Mouse (Mus musculus) forebrain, embryonic 12.5 days (tissue): ENCODE measurements around the gene Dgkh. TPM values are rescaled to one million over a fixed set of nuclear protein-coding genes. Genes with fewer than 3 reads are reported as not detected.
A peak's percentile ranks its signal among the peaks of the same experiment; 100 is the strongest.
"Not testable (repeated sequence)": the region's sequence is repeated elsewhere in the genome, so short reads cannot be mapped to it uniquely, and the experiment has no call there.

Source experiments
- ATAC-seq: fragments of 200-750 bp; cut with Nextera tagmentation; 2 replicates; pipeline ENCODE4 v1.8.0; 2017; ENCODE audit warnings: moderate TSS enrichment; ENCODE audit not compliant: low FRiP score
- H3K27ac ChIP-seq: fragments of 300-500 bp; sonication (generic); 2 replicates; pipeline ENCODE4 v1.5.1; 2016; ENCODE audit warnings: mild to moderate bottlenecking
- H3K27me3 ChIP-seq: fragments of 300-500 bp; sonication (generic); 2 replicates; pipeline ENCODE4 v1.6.1; 2016; ENCODE audit warnings: mild to moderate bottlenecking
- H3K36me3 ChIP-seq: fragments of 300-500 bp; sonication (generic); replicated peaks from 2 replicates; pipeline ENCODE4 v1.6.1; 2016; ENCODE audit warnings: mild to moderate bottlenecking
- H3K4me1 ChIP-seq: fragments of 300-500 bp; sonication (generic); 2 replicates; pipeline ENCODE4 v1.6.1; 2016
- H3K4me2 ChIP-seq: fragments of 300-500 bp; sonication (generic); 2 replicates; pipeline ENCODE4 v1.6.1; 2016; ENCODE audit warnings: mild to moderate bottlenecking, moderate library complexity
- H3K4me3 ChIP-seq: fragments of 300-500 bp; sonication (generic); replicated peaks from 2 replicates; pipeline ENCODE4 v1.5.1; 2016; ENCODE audit warnings: mild to moderate bottlenecking
- H3K9ac ChIP-seq: fragments of 300-500 bp; sonication (generic); 2 replicates; pipeline ENCODE4 v1.6.1; 2016; ENCODE audit warnings: mild to moderate bottlenecking
- H3K9me3 ChIP-seq: fragments of 300-500 bp; sonication (generic); 2 replicates; pipeline ENCODE4 v1.6.1; 2016
- WGBS: fragments of 180-500 bp; shearing (Covaris S2); methylation state at CpG from one replicate; pipeline ENCODE4 v1.1.7; 2016; 5-methylcytosine and 5-hydroxymethylcytosine counted together
- polyA plus RNA-seq: library from polyadenylated mRNA; unstranded; fragments of >200 nt; fragmentation: Nextera tagmentation; extraction: Ambion mirVana; gene quantifications from 2 replicates; pipeline ENCODE4 v1.2.1, GENCODE M21; 2016

Gene Dgkh
- polyA plus RNA-seq, 1 experiment from 2014 or later, result 1.6 TPM

GRCm38 (mm10) chr14:78734605-78735004 is 2.0 kb upstream of the Dgkh start:
- H3K4me1 ChIP-seq, result peaks cover 18% of the 10 kb centered on the region
- no peak overlapping the region for H3K9ac ChIP-seq
- H3K27ac ChIP-seq, result no peak overlapping the region
- no peak overlapping the region for H3K4me2 ChIP-seq
- H3K4me3 ChIP-seq, result no peak overlapping the region
- H3K9me3 ChIP-seq, result no peaks in the 10 kb centered on the region
- no peak for ATAC-seq
- WGBS, result 60% methylated on average over 5 of the region's 5 CpGs
- H3K27me3 ChIP-seq, result peaks cover 30% of the 10 kb centered on the region; the same call in 1 of the 2 replicates
- no peaks in the 10 kb centered on the region for H3K36me3 ChIP-seq

- not testable (repeated sequence) for H3K4me3 ChIP-seq, H3K36me3 ChIP-seq, H3K9ac ChIP-seq, H3K9me3 ChIP-seq, H3K4me2 ChIP-seq, H3K27ac ChIP-seq, ATAC-seq
- peaks cover 30% of the 10 kb centered on the region; the same call in 1 of the 2 replicates for H3K27me3 ChIP-seq
- H3K4me1 ChIP-seq, result peaks cover 18% of the 10 kb centered on the region
- WGBS, result 20% methylated on average over 5 of the region's 5 CpGs
These were observed 1.6 kb upstream of the Dgkh start for GRCm38 (mm10) chr14:78734203-78734602.

DNA sequence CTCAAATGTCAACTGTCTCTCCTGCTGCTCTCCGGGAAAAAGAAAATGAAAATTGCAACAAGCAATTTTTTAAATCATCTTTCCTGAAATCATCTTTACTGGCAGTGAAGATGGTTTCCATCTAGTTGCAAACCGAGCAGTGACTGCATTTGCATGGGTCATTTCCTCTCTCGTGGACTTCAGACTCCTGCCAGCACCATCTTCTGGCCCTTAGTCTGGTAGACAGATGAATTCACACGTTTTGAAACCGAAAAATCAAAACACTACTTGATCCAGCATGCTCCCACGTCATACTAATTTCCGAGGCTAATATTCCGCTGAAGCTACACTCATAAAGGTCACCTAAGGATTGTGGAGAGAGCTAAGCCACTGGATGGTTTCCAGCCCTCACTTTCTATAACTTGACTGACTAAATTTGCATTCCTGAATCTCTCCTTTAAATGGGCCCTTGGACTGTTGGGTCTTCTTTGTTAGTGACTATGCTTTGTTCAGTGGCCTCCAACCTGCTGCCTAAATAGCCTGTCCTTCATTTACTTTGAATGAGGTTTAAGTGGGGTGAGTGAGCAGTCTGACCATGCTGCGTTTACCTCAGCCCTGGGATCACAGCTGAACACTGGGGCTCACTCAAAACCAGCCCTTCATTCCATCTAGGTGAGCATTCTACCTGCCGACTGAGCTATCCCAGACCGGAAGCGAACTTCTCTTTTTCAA is 945 bp upstream of the Dgkh start:
- Histone ChIP-seq H3K9ac (peak overlapping the region; percentile 89), H3K4me1 (peaks cover 18% of the 10 kb centered on the region), H3K9me3 (no peaks in the 10 kb centered on the region), H3K36me3 (no peaks in the 10 kb centered on the region), H3K4me3 (peak overlapping the region; percentile 82), H3K4me2 (peak overlapping the region; percentile 98), H3K27ac (no peak overlapping the region), H3K27me3 (peaks cover 34% of the 10 kb centered on the region; the same call in 1 of the 2 replicates)
- 11% methylated on average over 12 of the region's 12 CpGs for WGBS
- ATAC-seq, result no peak

- peak overlapping the region; percentile 67 for H3K27ac ChIP-seq
- peak overlapping the region; percentile 98 for H3K4me2 ChIP-seq
- no peaks in the 10 kb centered on the region for H3K9me3 ChIP-seq
- peaks cover 39% of the 10 kb centered on the region for H3K27me3 ChIP-seq
- H3K36me3 ChIP-seq, result no peaks in the 10 kb centered on the region
- H3K4me1 ChIP-seq, result peaks cover 18% of the 10 kb centered on the region
- peak; percentile 45 for ATAC-seq
- WGBS, result 1% methylated on average over 45 of the region's 90 CpGs
- H3K4me3 ChIP-seq, result peak overlapping the region; percentile 82
- H3K9ac ChIP-seq, result peak overlapping the region; percentile 89
These were observed 542 bp downstream of the Dgkh start for GRCm38 (mm10) chr14:78731852-78732616.

DNA sequence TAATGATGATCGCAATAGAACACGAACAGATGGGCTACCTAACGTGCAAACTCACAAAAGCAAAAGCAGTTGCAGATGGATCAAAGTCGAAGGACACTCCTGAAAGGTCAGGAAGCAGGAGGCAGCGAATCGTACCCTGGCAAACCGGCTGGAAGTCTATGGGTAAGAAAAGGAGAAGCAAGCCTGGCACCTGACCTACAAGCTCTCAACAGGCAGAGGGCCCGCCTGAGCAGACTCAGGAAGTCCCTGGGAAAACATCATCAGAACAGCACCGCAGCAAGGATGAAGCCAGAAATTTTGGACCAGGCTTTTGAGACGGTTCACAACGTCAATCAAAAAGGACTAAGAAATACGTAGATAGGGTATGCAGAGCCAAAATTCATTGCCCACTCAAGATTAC is 1.3 kb downstream of the Dgkh start:
- Histone ChIP-seq H3K36me3 (no peaks in the 10 kb centered on the region), H3K9ac (0 out of 2 replicates have a peak overlapping the region, but pooled peaks have one; percentile 89), H3K9me3 (no peaks in the 10 kb centered on the region), H3K4me2 (peak overlapping the region; percentile 98), H3K27ac (no peak overlapping the region), H3K27me3 (peaks cover 45% of the 10 kb centered on the region), H3K4me3 (peak overlapping the region; percentile 82), H3K4me1 (peaks cover 18% of the 10 kb centered on the region)
- WGBS, result 6% methylated on average over 12 of the region's 12 CpGs
- ATAC-seq, result no peak

DNA sequence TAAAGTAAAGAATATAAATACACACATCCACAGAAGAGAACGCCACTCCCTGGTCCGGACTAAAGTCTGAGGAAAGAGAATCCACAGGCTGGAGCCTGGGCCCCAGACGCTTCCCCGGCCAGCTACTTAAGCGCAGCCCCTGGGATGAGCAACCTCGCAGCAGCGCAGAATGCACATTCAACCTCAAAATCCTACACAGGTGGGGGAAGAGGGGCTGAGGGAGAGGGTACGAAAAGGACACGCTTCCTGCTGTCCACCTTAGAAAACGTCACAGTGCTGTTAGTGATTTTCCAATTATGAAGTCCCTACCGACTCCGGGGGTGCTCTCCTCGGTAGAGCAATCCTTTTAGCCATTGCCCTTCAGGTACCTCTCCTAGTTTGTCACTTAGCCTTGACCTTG is 6.6 kb downstream of the Dgkh start:
- H3K27ac ChIP-seq, result no peak overlapping the region
- ATAC-seq, result no peak
- peaks cover 31% of the 10 kb centered on the region for H3K27me3 ChIP-seq
- peak overlapping the region; percentile 65; the same call in 1 of the 2 replicates for H3K4me3 ChIP-seq
- peak overlapping the region; percentile 97 for H3K4me2 ChIP-seq
- H3K4me1 ChIP-seq, result peaks cover 18% of the 10 kb centered on the region
- no peak overlapping the region for H3K9ac ChIP-seq
- WGBS, result 12% methylated on average over 13 of the region's 13 CpGs
- H3K9me3 ChIP-seq, result no peaks in the 10 kb centered on the region
- no peaks in the 10 kb centered on the region for H3K36me3 ChIP-seq

GRCm38 (mm10) chr14:78725307-78725956 is 7.1 kb downstream of the Dgkh start:
- H3K27ac ChIP-seq, result no peak overlapping the region
- 2% methylated on average over 26 of the region's 26 CpGs for WGBS
- peaks cover 17% of the 10 kb centered on the region for H3K4me1 ChIP-seq
- no peaks in the 10 kb centered on the region for H3K9me3 ChIP-seq
- peak overlapping the region; percentile 65 for H3K4me3 ChIP-seq
- no peaks in the 10 kb centered on the region for H3K36me3 ChIP-seq
- peak overlapping the region; percentile 97 for H3K4me2 ChIP-seq
- peaks cover 31% of the 10 kb centered on the region for H3K27me3 ChIP-seq
- H3K9ac ChIP-seq, result peak overlapping the region; percentile 70
- peak; percentile 36; the same call in 1 of the 2 replicates for ATAC-seq

GRCm38 (mm10) chr14:78724414-78725306 is 7.9 kb downstream of the Dgkh start:
- Histone ChIP-seq H3K9ac (peak overlapping the region; percentile 70), H3K27me3 (peaks cover 28% of the 10 kb centered on the region), H3K36me3 (no peaks in the 10 kb centered on the region), H3K27ac (no peak overlapping the region), H3K4me3 (peak overlapping the region; percentile 65), H3K4me2 (peak overlapping the region; percentile 97), H3K4me1 (peaks cover 17% of the 10 kb centered on the region), H3K9me3 (no peaks in the 10 kb centered on the region)
- peak; percentile 76 for ATAC-seq
- WGBS, result 1% methylated on average over 52 of the region's 52 CpGs

DNA sequence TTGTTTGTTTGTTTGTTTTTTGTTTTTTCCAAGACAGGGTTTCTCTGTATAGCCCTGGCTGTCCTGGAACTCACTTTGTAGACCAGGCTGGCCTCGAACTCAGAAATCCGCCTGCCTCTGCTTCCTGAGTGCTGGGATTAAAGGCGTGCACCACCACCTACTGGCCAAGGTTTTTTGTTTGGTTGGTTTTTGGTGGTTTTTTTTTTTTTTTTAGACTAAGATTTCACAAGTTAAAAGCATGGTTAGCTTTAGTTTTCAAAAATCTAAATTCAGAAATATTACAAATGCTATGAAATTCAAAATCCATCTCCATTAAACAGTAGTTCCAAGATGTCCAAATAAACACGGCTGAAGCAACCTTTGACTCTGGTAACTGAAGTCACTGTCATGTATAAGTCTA is 8.9 kb downstream of the Dgkh start:
- not testable (repeated sequence) for H3K4me2 ChIP-seq, ATAC-seq, H3K9me3 ChIP-seq, H3K27ac ChIP-seq, H3K4me3 ChIP-seq, H3K9ac ChIP-seq, H3K36me3 ChIP-seq
- 91% methylated on average over 4 of the region's 4 CpGs for WGBS
- Histone ChIP-seq H3K27me3 (peaks cover 25% of the 10 kb centered on the region), H3K4me1 (peaks cover 17% of the 10 kb centered on the region)

DNA sequence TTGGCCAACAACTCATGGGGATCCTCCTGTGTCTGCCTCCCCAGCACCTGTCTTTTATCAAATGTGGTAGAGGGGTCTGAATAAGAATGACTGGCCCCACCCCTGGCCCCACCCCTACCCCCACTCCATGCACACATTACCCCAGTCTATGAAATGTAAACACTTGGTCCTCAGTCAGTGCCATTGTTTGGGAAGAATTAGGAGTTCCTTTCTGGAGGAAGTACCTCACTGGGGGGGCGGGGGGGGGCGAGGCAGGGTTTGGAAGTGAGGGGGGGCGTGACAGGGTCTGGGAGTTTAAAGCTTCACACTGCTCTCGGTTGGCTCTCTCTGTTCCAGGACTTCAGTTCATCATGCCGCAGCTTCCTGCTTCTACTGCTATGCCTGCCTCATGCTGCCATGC is 10.5 kb downstream of the Dgkh start:
- H3K27me3 ChIP-seq, result peaks cover 19% of the 10 kb centered on the region
- H3K27ac ChIP-seq, result no peak overlapping the region
- H3K4me2 ChIP-seq, result no peak overlapping the region
- H3K9ac ChIP-seq, result no peak overlapping the region
- WGBS, result 74% methylated on average over 5 of the region's 5 CpGs
- no peaks in the 10 kb centered on the region for H3K9me3 ChIP-seq
- peaks cover 17% of the 10 kb centered on the region for H3K4me1 ChIP-seq
- no peaks in the 10 kb centered on the region for H3K36me3 ChIP-seq
- no peak overlapping the region for H3K4me3 ChIP-seq
- ATAC-seq, result no peak

GRCm38 (mm10) chr14:78716035-78716434 is 16.5 kb downstream of the Dgkh start:
- WGBS, result 95% methylated on average over 7 of the region's 7 CpGs
- no peak overlapping the region for H3K4me3 ChIP-seq
- no peaks in the 10 kb centered on the region for H3K4me1 ChIP-seq
- no peak overlapping the region for H3K27ac ChIP-seq
- no peak overlapping the region for H3K4me2 ChIP-seq
- no peaks in the 10 kb centered on the region for H3K36me3 ChIP-seq
- H3K9ac ChIP-seq, result no peak overlapping the region
- H3K27me3 ChIP-seq, result no peaks in the 10 kb centered on the region
- ATAC-seq, result no peak
- H3K9me3 ChIP-seq, result no peaks in the 10 kb centered on the region
